Mouse (Mus musculus): ENCODE data around the gene Ndufs6. TPM values are rescaled to one million over a fixed set of nuclear protein-coding genes. Genes with fewer than 3 reads are reported as not detected.

The Ndufs6 gene
- polyA plus RNA-seq (2015; fragmentation: Nextera tagmentation; extraction: Ambion mirVana) = 271 and 302 TPM in 2 replicates

DNA sequence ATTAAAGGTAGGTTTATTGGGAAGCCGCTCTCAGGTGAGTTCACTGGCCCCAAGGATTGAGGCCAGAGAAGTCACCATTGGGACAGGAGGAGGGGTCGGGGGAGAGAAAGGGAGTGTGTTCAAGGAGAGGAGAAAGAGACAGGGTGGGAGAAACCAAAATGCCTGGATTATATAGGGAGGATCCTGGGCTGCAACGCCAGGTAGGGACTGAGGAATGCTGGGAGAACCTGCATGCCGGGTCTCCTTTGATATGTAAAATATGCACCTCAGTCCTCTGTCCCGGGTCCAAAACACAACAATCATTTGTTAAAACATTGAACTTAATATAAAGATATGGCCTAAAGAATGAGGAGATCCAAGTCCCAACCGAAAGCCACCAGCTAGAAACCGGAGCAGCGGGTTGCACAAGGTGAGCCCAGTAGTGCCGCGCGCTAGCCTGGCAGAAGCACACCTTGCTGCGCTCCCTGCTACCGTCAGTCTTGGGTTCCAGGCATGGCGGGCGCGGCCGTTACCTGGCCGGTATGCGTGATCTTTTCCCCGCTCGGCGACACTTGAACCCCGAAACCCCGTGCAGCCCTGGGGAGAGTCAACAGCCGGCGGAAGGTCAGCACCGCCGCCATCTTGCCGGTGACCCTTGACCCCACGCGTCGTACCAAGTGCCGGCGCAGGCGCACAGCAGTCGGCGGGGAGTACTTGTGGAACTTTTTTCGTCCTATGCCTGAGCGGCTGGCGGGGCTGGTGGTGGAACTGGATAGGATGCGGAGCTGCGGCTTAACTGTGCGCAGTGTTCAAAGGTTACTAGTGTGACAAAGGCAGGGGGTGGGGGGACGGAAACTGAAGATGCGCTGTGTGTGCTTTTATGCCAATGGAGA, at the start of gene Ndufs6, which contains the start of gene Mrpl36:
Ndufs6 (minus strand) TSS at position 716 of the 872 bp plus-strand sequence.
Mrpl36 (plus strand) TSS at position 687 of the 872 bp plus-strand sequence.
- Histone ChIP-seq H3K9ac (peak within 1 kb of the TSS; percentile 84), H3K27me3 (no peaks in the 10 kb centered on the region), H3K4me1 (replicated peaks) (peaks cover 57% of the 10 kb centered on the region), H3K36me3 (peaks cover 38% of the 10 kb centered on the region), H3K9me3 (replicated peaks) (no peaks in the 10 kb centered on the region), H3K4me2 (peak within 1 kb of the TSS; percentile 84), H3K4me3 (replicated peaks) (peak within 1 kb of the TSS; percentile 88), H3K27ac (peak within 1 kb of the TSS; percentile 76)
- DNase-seq (peak; percentile 89), ATAC-seq (ENCODE audit: low read depth) (peak; percentile 78)
- under 1% methylated on average over 45 of the region's 45 CpGs for WGBS (ENCODE audit: insufficient replicate concordance)

DNA sequence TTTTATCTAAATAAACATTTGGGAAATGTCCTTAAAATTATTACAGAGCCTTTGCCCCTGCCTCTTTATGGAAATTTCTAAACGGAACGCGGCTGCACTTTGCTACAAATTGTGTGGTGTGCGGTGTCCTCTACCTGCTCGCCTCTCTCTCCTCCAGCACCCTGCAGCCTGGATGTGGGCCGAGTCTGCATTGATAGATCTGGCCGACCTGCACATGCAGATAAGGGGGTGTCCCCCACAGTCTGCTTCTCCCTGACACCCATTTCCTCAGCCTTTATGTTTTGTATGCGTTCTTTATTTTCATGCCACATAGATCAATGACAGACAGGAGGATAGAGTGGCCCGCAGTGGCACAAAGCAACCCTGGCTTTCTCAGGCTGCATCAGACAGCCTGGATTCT, 49.3 kb upstream of the Ndufs6 start:
- Histone ChIP-seq H3K4me2 (no peak overlapping the region), H3K27me3 (no peaks in the 10 kb centered on the region), H3K36me3 (no peaks in the 10 kb centered on the region), H3K4me1 (replicated peaks) (no peaks in the 10 kb centered on the region), H3K27ac (no peak overlapping the region), H3K9me3 (replicated peaks) (no peaks in the 10 kb centered on the region), H3K4me3 (replicated peaks) (no peak overlapping the region), H3K9ac (no peak overlapping the region)
- DNase-seq (no peak), ATAC-seq (ENCODE audit: low read depth) (no peak)
- 61% methylated on average over 9 of the region's 9 CpGs for WGBS (ENCODE audit: insufficient replicate concordance)

DNA sequence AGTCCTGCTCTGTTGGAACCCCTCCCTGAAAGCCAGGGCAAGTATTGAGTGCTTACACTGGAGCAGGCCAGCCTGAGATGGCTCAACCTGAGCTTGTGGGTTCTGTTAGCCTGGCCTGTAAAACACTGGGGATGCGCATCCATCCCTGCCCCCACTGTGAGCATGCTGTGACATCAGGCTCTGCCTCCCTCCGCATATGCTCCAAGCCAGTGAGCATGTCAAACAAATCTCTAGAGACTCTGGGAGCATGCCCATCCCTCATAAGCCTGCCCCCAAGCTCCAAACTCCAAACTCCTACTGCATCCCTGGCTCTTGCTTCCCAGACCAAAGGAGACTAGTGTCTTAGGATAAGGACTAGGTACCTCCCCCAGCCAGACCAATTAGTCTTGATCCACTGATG, 46.3 kb upstream of the Ndufs6 start:
- DNase-seq (no peak), ATAC-seq (ENCODE audit: low read depth) (no peak)
- no peak overlapping the region for H3K4me3 ChIP-seq (replicated peaks)
- 74% methylated on average over 2 of the region's 2 CpGs for WGBS (ENCODE audit: insufficient replicate concordance)
- H3K27ac ChIP-seq = no peak overlapping the region
- no peaks in the 10 kb centered on the region for H3K9me3 ChIP-seq (replicated peaks)
- no peaks in the 10 kb centered on the region for H3K36me3 ChIP-seq
- no peaks in the 10 kb centered on the region for H3K4me1 ChIP-seq (replicated peaks)
- H3K4me2 ChIP-seq = no peak overlapping the region
- no peak overlapping the region for H3K9ac ChIP-seq
- H3K27me3 ChIP-seq = no peaks in the 10 kb centered on the region

DNA sequence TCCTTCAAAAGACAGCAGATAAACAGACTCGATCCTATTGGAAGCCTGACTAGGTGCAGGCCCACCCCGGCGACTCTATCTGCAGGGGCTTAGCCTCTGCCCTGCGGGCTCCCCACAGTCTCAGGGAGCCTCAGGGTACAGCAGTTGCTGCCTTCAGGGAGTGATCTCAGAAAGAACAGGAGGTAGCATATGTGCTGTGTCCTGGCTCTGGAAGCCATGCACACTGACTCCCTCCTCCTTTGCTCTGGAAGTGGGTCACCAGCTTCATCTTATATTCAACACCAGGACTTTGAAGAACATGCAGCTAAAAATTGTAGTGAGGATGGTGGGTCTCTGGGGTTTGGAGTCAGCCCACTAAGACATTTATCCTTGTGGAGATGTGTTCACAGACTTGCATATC, 45.0 kb upstream of the Ndufs6 start:
- no peak overlapping the region for H3K4me3 ChIP-seq (replicated peaks)
- no peak overlapping the region for H3K27ac ChIP-seq
- ATAC-seq (ENCODE audit: low read depth) (no peak), DNase-seq (no peak)
- H3K27me3 ChIP-seq = no peaks in the 10 kb centered on the region
- H3K36me3 ChIP-seq = no peaks in the 10 kb centered on the region
- 56% methylated on average over 4 of the region's 4 CpGs for WGBS (ENCODE audit: insufficient replicate concordance)
- H3K4me2 ChIP-seq = no peak overlapping the region
- H3K9ac ChIP-seq = no peak overlapping the region
- H3K9me3 ChIP-seq (replicated peaks) = no peaks in the 10 kb centered on the region
- H3K4me1 ChIP-seq (replicated peaks) = no peaks in the 10 kb centered on the region

DNA sequence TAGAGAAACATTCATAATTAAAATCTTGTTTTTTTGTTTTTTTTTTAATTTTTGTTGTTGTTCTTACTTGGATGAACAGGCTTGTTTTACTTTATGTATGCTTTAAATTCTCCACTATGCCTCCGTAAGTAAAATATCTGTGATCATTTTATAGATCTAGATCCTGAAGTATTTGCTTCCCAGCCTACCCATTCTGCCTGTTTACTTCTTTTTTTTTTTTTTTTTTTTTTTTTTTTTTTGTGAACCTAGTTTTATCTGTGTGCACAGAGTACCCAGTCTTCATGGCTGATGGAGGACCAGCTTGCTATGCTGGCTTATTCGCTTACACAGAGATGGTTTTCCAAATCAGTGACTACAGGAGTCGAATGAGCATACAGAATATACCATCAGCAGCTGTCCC, 28.8 kb upstream of the Ndufs6 start:
- H3K9me3 ChIP-seq (replicated peaks) = no peaks in the 10 kb centered on the region
- WGBS (ENCODE audit: insufficient replicate concordance) = 63% methylated on average over 3 of the region's 3 CpGs
- ATAC-seq (ENCODE audit: low read depth) = no peak
- DNase-seq = no peak
- H3K27me3 ChIP-seq = no peaks in the 10 kb centered on the region
- no peaks in the 10 kb centered on the region for H3K36me3 ChIP-seq
- H3K27ac ChIP-seq = no peak overlapping the region
- H3K4me2 ChIP-seq = no peak overlapping the region
- no peak overlapping the region for H3K9ac ChIP-seq
- no peak overlapping the region for H3K4me3 ChIP-seq (replicated peaks)
- H3K4me1 ChIP-seq (replicated peaks) = no peaks in the 10 kb centered on the region

DNA sequence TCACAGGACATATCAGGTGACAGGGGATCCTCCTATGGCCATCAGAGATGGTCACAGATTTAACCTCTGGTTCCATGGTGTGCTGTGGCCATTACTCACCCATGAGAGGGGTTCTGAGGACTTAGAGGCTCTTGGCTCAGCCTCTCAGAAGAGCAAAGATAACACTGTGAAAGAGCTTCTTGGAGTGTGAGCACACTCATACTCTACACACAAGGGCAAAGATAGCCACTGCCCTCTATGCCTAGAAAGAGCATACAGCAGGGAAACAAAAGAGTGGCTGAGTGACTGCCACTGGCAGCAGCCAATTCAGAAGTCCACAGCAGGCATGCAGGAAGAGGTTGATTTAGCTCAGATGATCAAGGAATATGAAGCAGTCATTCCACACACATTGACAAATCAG, 24.1 kb upstream of the Ndufs6 start:
- 0 out of 2 replicates have a peak, but pooled peaks cover 3% of the 10 kb centered on the region for H3K27me3 ChIP-seq

DNA sequence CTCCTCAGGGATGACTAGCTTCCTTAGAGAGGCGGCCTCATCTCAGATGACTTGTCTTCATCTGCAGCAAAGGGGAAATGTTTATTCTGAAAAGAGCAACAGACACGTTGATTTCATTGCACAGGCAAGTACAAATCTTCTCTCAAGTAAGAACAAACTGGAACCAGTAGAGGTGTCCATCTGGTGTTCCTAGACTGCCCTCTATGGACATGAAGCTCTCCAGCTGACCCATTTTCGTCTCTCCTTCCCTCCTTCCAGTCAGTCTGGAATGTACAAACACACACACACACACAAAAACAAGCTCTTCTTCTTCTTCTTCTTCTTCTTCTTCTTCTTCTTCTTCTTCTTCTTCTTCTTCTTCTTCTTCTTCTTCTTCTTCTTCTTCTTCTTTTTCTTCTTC, 23.6 kb upstream of the Ndufs6 start:
- H3K9ac ChIP-seq = no peak overlapping the region
- H3K36me3 ChIP-seq = no peaks in the 10 kb centered on the region
- H3K4me2 ChIP-seq = no peak overlapping the region
- peaks cover 10% of the 10 kb centered on the region for H3K4me1 ChIP-seq (replicated peaks)
- ATAC-seq (ENCODE audit: low read depth) = no peak
- no peaks in the 10 kb centered on the region for H3K9me3 ChIP-seq (replicated peaks)
- no peak for DNase-seq
- H3K27ac ChIP-seq = no peak overlapping the region
- 0 out of 2 replicates have a peak, but pooled peaks cover 3% of the 10 kb centered on the region for H3K27me3 ChIP-seq
- H3K4me3 ChIP-seq (replicated peaks) = no peak overlapping the region
- WGBS (ENCODE audit: insufficient replicate concordance) = 47% methylated on average over 3 of the region's 3 CpGs

More for the DNA sequence above, 24.1 kb upstream of the Ndufs6 start:
- no peak for ATAC-seq (ENCODE audit: low read depth)
- Histone ChIP-seq H3K27ac (no peak overlapping the region), H3K4me2 (no peak overlapping the region), H3K9ac (no peak overlapping the region), H3K36me3 (no peaks in the 10 kb centered on the region), H3K4me1 (replicated peaks) (peaks cover 10% of the 10 kb centered on the region), H3K4me3 (replicated peaks) (no peak overlapping the region), H3K9me3 (replicated peaks) (no peaks in the 10 kb centered on the region)
- no peak for DNase-seq

DNA sequence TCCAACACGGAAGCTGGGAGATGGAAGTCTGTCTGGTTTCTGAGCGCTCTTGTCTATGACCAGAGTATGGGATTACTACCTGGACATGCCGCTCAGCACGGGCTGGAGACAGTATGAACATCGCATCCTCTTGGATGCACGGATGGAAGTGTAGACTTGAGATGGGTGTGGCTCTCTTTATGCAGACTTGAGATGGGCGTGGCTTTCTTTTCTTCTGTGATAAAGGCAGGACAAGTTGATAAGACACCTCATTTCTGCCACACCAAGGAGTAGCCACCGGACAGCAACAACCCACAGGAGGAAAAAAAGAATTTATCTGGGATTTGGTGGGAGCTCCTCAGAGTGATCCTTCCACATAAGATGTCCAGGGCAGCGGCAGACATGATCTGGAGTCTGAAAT, 22.4 kb upstream of the Ndufs6 start:
- H3K36me3 ChIP-seq = no peaks in the 10 kb centered on the region
- H3K4me1 ChIP-seq (replicated peaks) = peaks cover 10% of the 10 kb centered on the region
- no peak overlapping the region for H3K4me2 ChIP-seq
- no peak overlapping the region for H3K4me3 ChIP-seq (replicated peaks)
- DNase-seq (no peak), ATAC-seq (ENCODE audit: low read depth) (no peak)
- no peak overlapping the region for H3K9ac ChIP-seq
- H3K9me3 ChIP-seq (replicated peaks) = no peaks in the 10 kb centered on the region
- whole genome bisulfite sequencing (ENCODE audit: insufficient replicate concordance) = 57% methylated on average over 9 of the region's 9 CpGs
- 0 out of 2 replicates have a peak, but pooled peaks cover 3% of the 10 kb centered on the region for H3K27me3 ChIP-seq
- H3K27ac ChIP-seq = no peak overlapping the region

DNA sequence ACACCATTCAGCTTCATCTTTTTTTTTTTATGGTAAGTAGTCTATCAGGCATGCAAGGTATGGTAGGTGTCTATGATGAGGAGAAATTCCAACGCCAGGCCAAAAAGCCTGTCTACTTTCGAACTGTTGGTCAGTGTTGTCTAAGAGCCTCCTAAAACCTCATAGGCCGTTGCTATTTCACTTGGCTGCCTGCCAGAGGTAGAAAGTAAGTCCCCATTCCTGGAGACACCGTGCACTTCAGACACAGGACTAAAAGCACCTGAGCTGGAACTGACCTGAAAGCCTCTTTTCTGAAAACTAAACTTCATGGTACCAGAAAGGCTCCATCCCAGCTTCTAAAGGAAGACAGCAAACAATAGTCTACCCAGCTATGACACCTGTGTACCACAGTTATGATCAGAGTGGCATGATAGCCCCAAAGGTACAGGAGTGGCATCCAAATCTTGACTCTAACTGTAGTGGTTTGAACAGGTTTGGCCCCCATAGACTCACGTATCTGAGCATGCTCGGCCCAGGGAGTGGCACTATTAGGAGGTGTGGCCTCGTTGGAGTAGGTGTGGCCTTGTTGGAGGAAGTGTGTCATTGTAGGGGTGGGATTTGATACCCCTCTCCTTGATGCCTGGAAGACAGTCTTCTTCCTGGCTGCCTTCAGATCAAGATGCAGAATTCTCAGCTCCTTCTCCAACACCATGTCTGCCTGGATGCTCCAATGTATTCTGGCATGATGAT, 19.7 kb upstream of the Ndufs6 start:
- peaks cover 10% of the 10 kb centered on the region for H3K4me1 ChIP-seq (replicated peaks)
- no peaks in the 10 kb centered on the region for H3K9me3 ChIP-seq (replicated peaks)
- no peaks in the 10 kb centered on the region for H3K36me3 ChIP-seq
- ATAC-seq (ENCODE audit: low read depth) (no peak), DNase-seq (no peak)
- H3K9ac ChIP-seq = no peak overlapping the region
- no peak overlapping the region for H3K27ac ChIP-seq
- WGBS (ENCODE audit: insufficient replicate concordance) = 61% methylated on average over 7 of the region's 7 CpGs
- no peak overlapping the region for H3K4me3 ChIP-seq (replicated peaks)
- 0 out of 2 replicates have a peak, but pooled peaks cover 3% of the 10 kb centered on the region for H3K27me3 ChIP-seq
- no peak overlapping the region for H3K4me2 ChIP-seq

DNA sequence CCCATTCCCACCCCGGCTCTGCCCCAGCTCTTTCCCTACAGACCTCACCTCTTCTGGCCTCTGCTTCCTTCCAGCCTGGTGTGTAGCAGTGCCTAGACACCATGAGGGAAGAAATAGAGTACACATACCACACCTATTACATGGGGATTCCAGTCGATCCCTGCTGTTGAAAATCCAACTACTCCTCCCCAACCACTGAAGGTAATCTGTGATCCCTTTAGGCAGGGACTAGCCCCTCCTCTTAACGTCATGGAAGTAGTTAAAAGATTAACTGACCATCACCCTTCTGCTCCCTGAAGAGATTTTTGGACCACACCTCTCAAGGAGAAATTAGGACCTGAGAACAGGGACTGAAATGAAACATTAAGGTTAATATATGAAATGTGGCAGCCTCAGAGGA, 18.8 kb upstream of the Ndufs6 start:
- WGBS (ENCODE audit: insufficient replicate concordance) = 52% methylated on average over 3 of the region's 3 CpGs
- no peak overlapping the region for H3K9ac ChIP-seq
- H3K4me2 ChIP-seq = no peak overlapping the region
- H3K4me1 ChIP-seq (replicated peaks) = peaks cover 10% of the 10 kb centered on the region
- H3K4me3 ChIP-seq (replicated peaks) = no peak overlapping the region
- DNase-seq (no peak), ATAC-seq (ENCODE audit: low read depth) (no peak)
- H3K27me3 ChIP-seq = 0 out of 2 replicates have a peak, but pooled peaks cover 3% of the 10 kb centered on the region
- H3K36me3 ChIP-seq = no peaks in the 10 kb centered on the region
- H3K9me3 ChIP-seq (replicated peaks) = no peaks in the 10 kb centered on the region
- H3K27ac ChIP-seq = no peak overlapping the region

DNA sequence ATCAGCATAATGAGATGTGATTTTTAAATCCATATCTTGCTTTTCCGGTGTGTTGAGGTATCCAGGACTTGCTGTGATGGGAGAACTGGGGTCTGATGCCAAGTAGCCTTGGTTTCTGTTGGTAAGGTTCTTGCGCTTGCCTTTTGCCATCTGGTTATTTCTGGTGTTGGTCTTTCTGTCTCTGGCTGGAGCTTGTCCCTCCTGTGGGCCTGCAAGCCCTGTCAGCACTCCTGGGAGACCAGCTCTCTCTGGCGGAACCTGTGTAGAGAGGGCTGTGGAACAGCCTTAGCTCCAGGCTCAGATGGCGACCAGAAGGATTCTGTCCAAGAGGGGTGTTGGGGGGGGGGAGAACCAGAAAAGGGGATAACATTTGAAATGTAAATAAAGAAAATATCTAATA, 18.4 kb upstream of the Ndufs6 start:
- WGBS (ENCODE audit: insufficient replicate concordance) = 69% methylated on average over 4 of the region's 4 CpGs
- Histone ChIP-seq H3K9ac (no peak overlapping the region), H3K27ac (no peak overlapping the region), H3K4me1 (replicated peaks) (peaks cover 10% of the 10 kb centered on the region), H3K27me3 (0 out of 2 replicates have a peak, but pooled peaks cover 3% of the 10 kb centered on the region), H3K9me3 (replicated peaks) (no peaks in the 10 kb centered on the region), H3K4me3 (replicated peaks) (no peak overlapping the region), H3K4me2 (no peak overlapping the region), H3K36me3 (no peaks in the 10 kb centered on the region)
- DNase-seq = no peak
- no peak for ATAC-seq (ENCODE audit: low read depth)

All from liver, embryonic 13.5 days (tissue).